Mouse (Mus musculus) lung, postnatal 25 days (tissue): ENCODE measurements at regions not wholly inside any gene's neighbourhood (a gene's known extent, or its start where the extent isn't known, plus 50 kb on each side); places are given as distances from the start of the nearest gene placed in this dataset.

Source experiments
- DNase-seq: peaks from one replicate; pipeline ENCODE4 v3.0.0; 2022; ENCODE audit warnings: low spot score

GRCm38 (mm10) chr8:17782650-17783049 is 1195.4 kb downstream of the Defb40 start:
- DNase-seq: no peak

- DNase-seq: no peak
Measured at GRCm38 (mm10) chr8:17781559-17782283, 1196.3 kb downstream of the Defb40 start.

GRCm38 (mm10) chr8:17775411-17775810 is 1202.6 kb downstream of the Defb40 start:
- DNase-seq: no peak

- no peak for DNase-seq
Measured at GRCm38 (mm10) chr8:17773311-17773710, 1204.7 kb downstream of the Defb40 start.

GRCm38 (mm10) chr8:17767441-17768007 is 1210.5 kb downstream of the Defb40 start:
- DNase-seq: no peak

GRCm38 (mm10) chr8:17724672-17725071 is 1253.4 kb downstream of the Defb40 start:
- DNase-seq: no peak

GRCm38 (mm10) chr8:17709162-17709561 is 1268.9 kb downstream of the Defb40 start:
- DNase-seq: no peak

- DNase-seq: no peak
Measured at GRCm38 (mm10) chr8:17708409-17708808, 1269.6 kb downstream of the Defb40 start.

GRCm38 (mm10) chr8:17704289-17704688 is 1273.8 kb downstream of the Defb40 start:
- no peak for DNase-seq

- no peak for DNase-seq
Measured at GRCm38 (mm10) chr8:17700362-17700761, 1277.7 kb downstream of the Defb40 start.

- peak; percentile 21 for DNase-seq
Measured at GRCm38 (mm10) chr8:17690074-17690848, 1287.8 kb downstream of the Defb40 start.

- DNase-seq: peak; percentile 3
Measured at GRCm38 (mm10) chr8:17689641-17690040, 1288.4 kb downstream of the Defb40 start.

GRCm38 (mm10) chr8:17687084-17687483 is 1291.0 kb downstream of the Defb40 start:
- no peak for DNase-seq

- DNase-seq: peak; percentile 11
Measured at GRCm38 (mm10) chr8:17664371-17665141, 1313.5 kb downstream of the Defb40 start.

GRCm38 (mm10) chr8:17659753-17660361 is 1318.2 kb downstream of the Defb40 start:
- DNase-seq: no peak

- no peak for DNase-seq
Measured at GRCm38 (mm10) chr8:17653786-17654185, 1324.3 kb downstream of the Defb40 start.

GRCm38 (mm10) chr8:17647559-17647958 is 1330.5 kb downstream of the Defb40 start:
- no peak for DNase-seq

GRCm38 (mm10) chr8:17621109-17621508 is 1356.9 kb downstream of the Defb40 start:
- DNase-seq: no peak

GRCm38 (mm10) chr8:17618846-17619245 is 1359.2 kb downstream of the Defb40 start:
- no peak for DNase-seq

- no peak for DNase-seq
Measured at GRCm38 (mm10) chr8:17618147-17618546, 1359.9 kb downstream of the Defb40 start.

GRCm38 (mm10) chr8:17602861-17603260 is 1375.2 kb downstream of the Defb40 start:
- no peak for DNase-seq

- no peak for DNase-seq
Measured at GRCm38 (mm10) chr8:17598736-17599135, 1379.3 kb downstream of the Defb40 start.
